Mouse (Mus musculus) neural tube, embryonic 15.5 days (tissue): Measurements from ENCODE around the gene Tmem45a2. TPM values are rescaled to one million over a fixed set of nuclear protein-coding genes. Genes with fewer than 3 reads are reported as not detected.

Experiments used
- ATAC-seq: fragments of 200-750 bp; cut with Nextera tagmentation; 2 replicates; pipeline ENCODE4 v1.8.0; 2017; ENCODE audit warnings: mild to moderate bottlenecking, moderate TSS enrichment, moderate library complexity; ENCODE audit not compliant: low FRiP score
- H3K27ac ChIP-seq: fragments of 300-500 bp; sonication (generic); replicated peaks from 2 replicates; pipeline ENCODE4 v1.5.1; 2015; ENCODE audit warnings: mild to moderate bottlenecking, inconsistent platforms
- H3K27me3 ChIP-seq: fragments of 300-500 bp; sonication (generic); replicated peaks from 2 replicates; pipeline ENCODE4 v1.6.1; 2015; ENCODE audit warnings: inconsistent platforms
- H3K36me3 ChIP-seq: fragments of 300-500 bp; sonication (generic); 2 replicates; pipeline ENCODE4 v1.6.1; 2015; ENCODE audit warnings: inconsistent platforms
- H3K4me1 ChIP-seq: fragments of 300-500 bp; sonication (generic); 2 replicates; pipeline ENCODE4 v1.6.1; 2015; ENCODE audit warnings: inconsistent platforms
- H3K4me2 ChIP-seq: fragments of 300-500 bp; sonication (generic); 2 replicates; pipeline ENCODE4 v1.6.1; 2015; ENCODE audit warnings: inconsistent platforms, mild to moderate bottlenecking, moderate library complexity
- H3K4me3 ChIP-seq: fragments of 300-500 bp; sonication (generic); replicated peaks from 2 replicates; pipeline ENCODE4 v1.5.1; 2015; ENCODE audit warnings: mild to moderate bottlenecking, inconsistent platforms
- H3K9ac ChIP-seq: fragments of 300-500 bp; sonication (generic); replicated peaks from 2 replicates; pipeline ENCODE4 v1.6.1; 2015; ENCODE audit warnings: mild to moderate bottlenecking, inconsistent platforms
- H3K9me3 ChIP-seq: fragments of 300-500 bp; sonication (generic); replicated peaks from 2 replicates; pipeline ENCODE4 v1.6.1; 2016; ENCODE audit warnings: inconsistent platforms
- WGBS: fragments of 180-500 bp; shearing (Covaris S2); methylation state at CpG from one replicate; pipeline ENCODE4 v1.1.7; 2015; ENCODE audit warnings: mixed read lengths; 5-methylcytosine and 5-hydroxymethylcytosine counted together
- polyA plus RNA-seq: library from polyadenylated mRNA; unstranded; fragments of >200 nt; fragmentation: Nextera tagmentation; extraction: Ambion mirVana; gene quantifications from 2 replicates; pipeline ENCODE4 v1.2.1, GENCODE M21; 2015

Tmem45a2 gene
- polyA plus RNA-seq, result not detected in 2 replicates

GRCm38 (mm10) chr16:57071132-57071639, at the start of gene Tmem45a2:
Tmem45a2 (minus strand) TSS chr16:57071372.
- no peaks in the 10 kb centered on the region for H3K4me1 ChIP-seq
- no peak within 1 kb of the TSS for H3K4me2 ChIP-seq
- no peaks in the 10 kb centered on the region for H3K27me3 ChIP-seq
- H3K36me3 ChIP-seq, result no peaks in the 10 kb centered on the region
- H3K9me3 ChIP-seq, result no peaks in the 10 kb centered on the region
- WGBS, result 94% methylated on average over 5 of the region's 5 CpGs
- ATAC-seq, result no peak
- H3K27ac ChIP-seq, result no peak within 1 kb of the TSS
- H3K4me3 ChIP-seq, result no peak within 1 kb of the TSS
- H3K9ac ChIP-seq, result no peak within 1 kb of the TSS

- 72% methylated on average over 2 of the region's 2 CpGs for WGBS
- no peak overlapping the region for H3K4me2 ChIP-seq
Measured at GRCm38 (mm10) chr16:57117562-57117961, 46.4 kb upstream of the Tmem45a2 start.

GRCm38 (mm10) chr16:57116066-57116465, 44.9 kb upstream of the Tmem45a2 start:
- no peak overlapping the region for H3K4me3 ChIP-seq
- 0 out of 2 replicates have a peak, but pooled peaks cover 2% of the 10 kb centered on the region for H3K4me1 ChIP-seq
- no peak overlapping the region for H3K9ac ChIP-seq
- H3K27ac ChIP-seq, result no peak overlapping the region
- H3K9me3 ChIP-seq, result no peaks in the 10 kb centered on the region
- ATAC-seq, result no peak
- H3K36me3 ChIP-seq, result no peaks in the 10 kb centered on the region
- H3K27me3 ChIP-seq, result no peaks in the 10 kb centered on the region
- H3K4me2 ChIP-seq, result no peak overlapping the region

More at GRCm38 (mm10) chr16:57117562-57117961, 46.4 kb upstream of the Tmem45a2 start:
- H3K36me3 ChIP-seq, result no peaks in the 10 kb centered on the region
- no peak overlapping the region for H3K4me3 ChIP-seq
- no peak overlapping the region for H3K27ac ChIP-seq
- H3K27me3 ChIP-seq, result no peaks in the 10 kb centered on the region
- H3K9ac ChIP-seq, result no peak overlapping the region
- no peaks in the 10 kb centered on the region for H3K9me3 ChIP-seq
- ATAC-seq, result no peak
- peaks cover 5% of the 10 kb centered on the region for H3K4me1 ChIP-seq

GRCm38 (mm10) chr16:57106185-57106960, 35.2 kb upstream of the Tmem45a2 start:
- no peaks in the 10 kb centered on the region for H3K4me1 ChIP-seq
- H3K4me3 ChIP-seq, result no peak overlapping the region
- H3K9me3 ChIP-seq, result no peaks in the 10 kb centered on the region
- no peak overlapping the region for H3K4me2 ChIP-seq
- no peaks in the 10 kb centered on the region for H3K27me3 ChIP-seq
- no peak for ATAC-seq
- whole genome bisulfite sequencing, result 83% methylated on average over 5 of the region's 5 CpGs
- no peaks in the 10 kb centered on the region for H3K36me3 ChIP-seq
- no peak overlapping the region for H3K9ac ChIP-seq
- H3K27ac ChIP-seq, result no peak overlapping the region

- no peak for ATAC-seq
Measured at GRCm38 (mm10) chr16:57101174-57101573, 30.0 kb upstream of the Tmem45a2 start.

GRCm38 (mm10) chr16:57099572-57100237, 28.5 kb upstream of the Tmem45a2 start:
- H3K27me3 ChIP-seq, result no peaks in the 10 kb centered on the region
- no peaks in the 10 kb centered on the region for H3K36me3 ChIP-seq
- H3K9ac ChIP-seq, result no peak overlapping the region
- no peak overlapping the region for H3K4me3 ChIP-seq
- H3K9me3 ChIP-seq, result no peaks in the 10 kb centered on the region
- no peak for ATAC-seq
- WGBS, result 75% methylated on average over 5 of the region's 5 CpGs
- H3K4me2 ChIP-seq, result no peak overlapping the region
- H3K4me1 ChIP-seq, result no peaks in the 10 kb centered on the region
- H3K27ac ChIP-seq, result no peak overlapping the region

More at GRCm38 (mm10) chr16:57101174-57101573, 30.0 kb upstream of the Tmem45a2 start:
- no peaks in the 10 kb centered on the region for H3K36me3 ChIP-seq
- no peak overlapping the region for H3K4me2 ChIP-seq
- no peak overlapping the region for H3K9ac ChIP-seq
- no peaks in the 10 kb centered on the region for H3K9me3 ChIP-seq
- H3K4me3 ChIP-seq, result no peak overlapping the region
- no peaks in the 10 kb centered on the region for H3K4me1 ChIP-seq
- 93% methylated on average over 1 of the region's 1 CpGs for WGBS
- H3K27me3 ChIP-seq, result no peaks in the 10 kb centered on the region
- H3K27ac ChIP-seq, result no peak overlapping the region

GRCm38 (mm10) chr16:57098468-57099144, 27.4 kb upstream of the Tmem45a2 start:
- H3K4me2 ChIP-seq, result no peak overlapping the region
- H3K4me1 ChIP-seq, result no peaks in the 10 kb centered on the region
- H3K27me3 ChIP-seq, result no peaks in the 10 kb centered on the region
- 68% methylated on average over 7 of the region's 7 CpGs for WGBS
- no peak overlapping the region for H3K27ac ChIP-seq
- no peak overlapping the region for H3K9ac ChIP-seq
- ATAC-seq, result no peak
- H3K36me3 ChIP-seq, result no peaks in the 10 kb centered on the region
- no peaks in the 10 kb centered on the region for H3K9me3 ChIP-seq
- H3K4me3 ChIP-seq, result no peak overlapping the region

- H3K9ac ChIP-seq, result no peak overlapping the region
- no peaks in the 10 kb centered on the region for H3K9me3 ChIP-seq
- no peaks in the 10 kb centered on the region for H3K27me3 ChIP-seq
- 71% methylated on average over 6 of the region's 6 CpGs for WGBS
- no peaks in the 10 kb centered on the region for H3K4me1 ChIP-seq
- no peak overlapping the region for H3K27ac ChIP-seq
- no peak overlapping the region for H3K4me3 ChIP-seq
- no peaks in the 10 kb centered on the region for H3K36me3 ChIP-seq
- H3K4me2 ChIP-seq, result no peak overlapping the region
- no peak; the same call in 1 of the 2 replicates for ATAC-seq
Measured at GRCm38 (mm10) chr16:57092911-57093605, 21.9 kb upstream of the Tmem45a2 start.

GRCm38 (mm10) chr16:57092460-57092859, 21.3 kb upstream of the Tmem45a2 start:
- Histone ChIP-seq H3K9ac (no peak overlapping the region), H3K36me3 (no peaks in the 10 kb centered on the region), H3K27me3 (no peaks in the 10 kb centered on the region), H3K9me3 (no peaks in the 10 kb centered on the region), H3K4me1 (no peaks in the 10 kb centered on the region), H3K27ac (no peak overlapping the region), H3K4me2 (no peak overlapping the region), H3K4me3 (no peak overlapping the region)
- WGBS, result 47% methylated on average over 4 of the region's 4 CpGs
- ATAC-seq, result peak; percentile 87

- 83% methylated on average over 4 of the region's 4 CpGs for WGBS
Measured at GRCm38 (mm10) chr16:57079577-57079976, 8.4 kb upstream of the Tmem45a2 start.

GRCm38 (mm10) chr16:57075986-57076385, 4.8 kb upstream of the Tmem45a2 start:
- Histone ChIP-seq H3K27ac (no peak overlapping the region), H3K9ac (no peak overlapping the region), H3K4me3 (no peak overlapping the region), H3K4me2 (no peak overlapping the region), H3K36me3 (no peaks in the 10 kb centered on the region), H3K27me3 (no peaks in the 10 kb centered on the region), H3K4me1 (no peaks in the 10 kb centered on the region), H3K9me3 (no peaks in the 10 kb centered on the region)
- ATAC-seq, result no peak
- whole genome bisulfite sequencing, result 76% methylated on average over 7 of the region's 7 CpGs

More at GRCm38 (mm10) chr16:57079577-57079976, 8.4 kb upstream of the Tmem45a2 start:
- Histone ChIP-seq H3K9ac (no peak overlapping the region), H3K9me3 (no peaks in the 10 kb centered on the region), H3K4me3 (no peak overlapping the region), H3K36me3 (no peaks in the 10 kb centered on the region), H3K4me2 (no peak overlapping the region), H3K27ac (no peak overlapping the region), H3K4me1 (no peaks in the 10 kb centered on the region), H3K27me3 (no peaks in the 10 kb centered on the region)
- ATAC-seq, result no peak
